Mouse (Mus musculus) left cerebral cortex, adult 2 months (tissue): ENCODE results near the gene Dusp5. TPM values are rescaled to one million over a fixed set of nuclear protein-coding genes. Genes with fewer than 3 reads are reported as not detected.

Source experiments
- total RNA-seq, 2 experiments: library from RNA; stranded (reverse); gene quantifications; 2 replicates each; pipeline ENCODE4 v1.2.3; 2021

The Dusp5 gene
- total RNA-seq, 2 experiments from 2014 or later = 16.7 to 26.9 TPM

Other genes starting within 250 kb of the Dusp5 start
- gene Mxi1, start 218.6 kb upstream of the Dusp5 start, total RNA-seq = 10 to 100 TPM; 85.3 to 89.6 TPM
- gene Gm10197, start 157.3 kb upstream of the Dusp5 start, total RNA-seq = not detected
- 10 to 100 TPM; 35.1 to 35.8 TPM for gene Smndc1, start 138.5 kb upstream of the Dusp5 start, total RNA-seq
- gene Nutf2-ps1, start 60.0 kb downstream of the Dusp5 start, total RNA-seq = 10 to 100 TPM; 45.3 to 50.5 TPM
- gene Smc3, start 71.3 kb downstream of the Dusp5 start, total RNA-seq = 10 to 100 TPM; 37.6 to 39.3 TPM
- gene Rbm20, start 148.2 kb downstream of the Dusp5 start, total RNA-seq = 1 to 10 TPM; 4.0 to 5.8 TPM